Mouse (Mus musculus) brain, adult 2 months (tissue): ENCODE data around the gene Nr4a1.

Experiments used
- DNase-seq: peaks from one replicate; pipeline ENCODE4 v3.0.0; 2011; ENCODE audit warnings: low read depth, low spot score

The Nr4a1 gene

GRCm38 (mm10) chr15:101255842-101256462 lies 1.9 kb downstream of the Nr4a1 start:
- DNase-seq, result peak; percentile 43

GRCm38 (mm10) chr15:101256463-101257206 lies 2.6 kb downstream of the Nr4a1 start:
- DNase-seq, result no peak

GRCm38 (mm10) chr15:101258420-101258819 lies 4.4 kb downstream of the Nr4a1 start:
- no peak for DNase-seq

- DNase-seq, result no peak
Observed at GRCm38 (mm10) chr15:101259922-101260321, 5.9 kb downstream of the Nr4a1 start.

- no peak for DNase-seq
Observed at GRCm38 (mm10) chr15:101260387-101260786, 6.3 kb downstream of the Nr4a1 start.

GRCm38 (mm10) chr15:101260874-101261622 lies 7.0 kb downstream of the Nr4a1 start:
- peak; percentile 61 for DNase-seq

GRCm38 (mm10) chr15:101262502-101262901 lies 8.4 kb downstream of the Nr4a1 start:
- DNase-seq, result no peak

GRCm38 (mm10) chr15:101266132-101266963 lies 12.3 kb downstream of the Nr4a1 start:
- peak; percentile 96 for DNase-seq

GRCm38 (mm10) chr15:101267053-101268032 lies 13.3 kb downstream of the Nr4a1 start:
- DNase-seq, result peak; percentile 35

- no peak for DNase-seq
Observed at GRCm38 (mm10) chr15:101270101-101270820, 16.2 kb downstream of the Nr4a1 start.

- peak; percentile 61 for DNase-seq
Observed at GRCm38 (mm10) chr15:101271107-101271506, 17.0 kb downstream of the Nr4a1 start.

- DNase-seq, result peak; percentile 90
Observed at GRCm38 (mm10) chr15:101271513-101271912, 17.4 kb downstream of the Nr4a1 start.

GRCm38 (mm10) chr15:101274380-101274779 lies 20.3 kb downstream of the Nr4a1 start:
- no peak for DNase-seq

GRCm38 (mm10) chr15:101277351-101277899 lies 23.4 kb downstream of the Nr4a1 start:
- peak; percentile 89 for DNase-seq

GRCm38 (mm10) chr15:101278589-101278988 lies 24.5 kb downstream of the Nr4a1 start:
- DNase-seq, result no peak

GRCm38 (mm10) chr15:101279430-101279999 lies 25.4 kb downstream of the Nr4a1 start:
- no peak for DNase-seq

- DNase-seq, result no peak
Observed at GRCm38 (mm10) chr15:101282471-101282870, 28.4 kb downstream of the Nr4a1 start.

- peak; percentile 91 for DNase-seq
Observed at GRCm38 (mm10) chr15:101283183-101283910, 29.3 kb downstream of the Nr4a1 start.
